In genomic region chr1:85749829-85750228, GRCm38 (mm10) we compare ENCODE assay signal across 22 mouse cellular contexts. TPM values are rescaled to one million over a fixed set of nuclear protein-coding genes. Genes with fewer than 3 reads are reported as not detected.
A peak's percentile ranks its signal among the peaks of the same experiment; 100 is the strongest.
DNase-seq lines count a peak whose midpoint lies in the region; ATAC-seq and TF ChIP-seq lines count a peak whose summit lies in the region.
"Had no signal": no experiment of that assay in that cellular context is flagged by ENCODE, and none has a peak within 500 bp of the region (broad histone marks: within the 10 kb centered on the region; RNA-seq: fewer than 3 reads in every experiment).

No protein-coding gene starts in this region.

- H3K9me3 ChIP-seq in heart, embryonic 10.5 days = no peaks in the 10 kb centered on the region
- H3K9me3 ChIP-seq: embryonic facial prominence, embryonic 13.5 days; forebrain, embryonic 13.5 days; midbrain, embryonic 12.5 days; stomach, embryonic 15.5 days had no signal

- no peak for ATAC-seq in CD4-positive, CD25-positive, alpha-beta regulatory T cell, adult 4 months
- ATAC-seq: forebrain, embryonic 13.5 days; liver, postnatal 0 days had no signal

- 0 out of 2 replicates have a peak overlapping the region, but pooled peaks have one; percentile 11 for H3K27ac ChIP-seq in heart, embryonic 10.5 days
- peak overlapping the region; percentile 71; the same call in 1 of the 2 replicates for H3K27ac ChIP-seq in spleen, adult 2 months (ENCODE audit: insufficient read depth, low read length)
- H3K27ac ChIP-seq in macrophage = peak overlapping the region; percentile 93
- H3K27ac ChIP-seq: embryonic facial prominence, embryonic 13.5 days; forebrain, embryonic 13.5 days; midbrain, embryonic 12.5 days; stomach, embryonic 15.5 days had no signal

- intact Hi-C loops in heart, postnatal 36 days (cut with DNase I) = no loop called here

- H3K4me1 ChIP-seq in heart, embryonic 10.5 days = peaks cover 19% of the 10 kb centered on the region
- peaks cover 18% of the 10 kb centered on the region; the same call in 1 of the 2 replicates for H3K4me1 ChIP-seq in spleen, adult 2 months (ENCODE audit: control insufficient read depth, insufficient read depth, insufficient read length)
- H3K4me1 ChIP-seq: forebrain, embryonic 13.5 days had no signal

- H3K4me3 ChIP-seq in heart, embryonic 10.5 days = no peak overlapping the region
- no peak overlapping the region for H3K4me3 ChIP-seq in spleen, adult 2 months (ENCODE audit: extremely low read depth, insufficient read depth, insufficient read length)
- no peak overlapping the region for H3K4me3 ChIP-seq in macrophage (ENCODE audit: inconsistent target)
- H3K4me3 ChIP-seq: embryonic facial prominence, embryonic 13.5 days; erythroblast, embryonic 14.5 days; forebrain, embryonic 13.5 days; midbrain, embryonic 12.5 days; stomach, embryonic 15.5 days had no signal

- H3K79me2 ChIP-seq in macrophage (ENCODE audit: inconsistent target) = no peaks in the 10 kb centered on the region

- peak; percentile 58 for DNase-seq in CD4-positive, CD25-positive, alpha-beta regulatory T cell, adult 2 months (ENCODE audit: low read depth, low spot score)
- DNase-seq in heart, embryonic 10.5 days (ENCODE audit: low spot score) = no peak
- DNase-seq in heart, postnatal 36 days = no peak
- DNase-seq in spleen, adult 2 months (ENCODE audit: low read depth in 1 of 2, low spot score in 2 of 2) = no peak
- no peak for DNase-seq in spleen, postnatal 36 days (ENCODE audit: low spot score in 2 of 2)
- no peak for DNase-seq in urinary bladder, postnatal 14 days (ENCODE audit: low spot score)
- DNase-seq: cerebellum, adult 18-20 months; embryo, embryonic 11 days; kidney, adult 11 months; kidney, postnatal 14 days; liver, postnatal 0 days; lung, postnatal 10 days; thymus, adult 18-20 months had no signal

- 79% methylated on average over 2 of the region's 2 CpGs for WGBS in heart, embryonic 10.5 days
- 93% methylated on average over 2 of the region's 2 CpGs for WGBS in spleen, adult 2 months
- WGBS in macrophage (ENCODE audit: missing documents) = 97% methylated on average over 2 of the region's 2 CpGs

- H3K36me3 ChIP-seq in heart, embryonic 10.5 days = no peaks in the 10 kb centered on the region
- H3K36me3 ChIP-seq in spleen, adult 2 months (ENCODE audit: control insufficient read depth, insufficient read depth, low read length) = no peaks in the 10 kb centered on the region
- no peaks in the 10 kb centered on the region for H3K36me3 ChIP-seq in macrophage (ENCODE audit: inconsistent target)
- H3K36me3 ChIP-seq: embryonic facial prominence, embryonic 13.5 days; G1E; midbrain, embryonic 12.5 days; stomach, embryonic 15.5 days had no signal

- TF ChIP-seq CTCF in spleen, adult 2 months (IDR thresholded peaks at IDR 0.05; ENCODE audit: extremely low read depth, insufficient read depth, insufficient read length, insufficient replicate concordance) = no peak

- H3K27me3 ChIP-seq in heart, embryonic 10.5 days (ENCODE audit: insufficient read depth, poor library complexity, severe bottlenecking) = no peaks in the 10 kb centered on the region
- no peaks in the 10 kb centered on the region for H3K27me3 ChIP-seq in spleen, adult 2 months (ENCODE audit: control insufficient read depth, insufficient read depth, low read length)
- H3K27me3 ChIP-seq: embryonic facial prominence, embryonic 13.5 days; forebrain, embryonic 13.5 days; midbrain, embryonic 12.5 days; stomach, embryonic 15.5 days had no signal

- no peak for TF ChIP-seq POLR2A in spleen, adult 2 months (IDR thresholded peaks at IDR 0.05; ENCODE audit: low read depth, low read length)

RNA-seq across cellular contexts. Expression of gene A630001G21Rik, which starts 28.6 kb away (rescaled TPM):
- 10 to 100 TPM; 43.4 to 55.8 TPM for polyA plus RNA-seq in CD4-positive, CD25-positive, alpha-beta regulatory T cell, adult 4 months (2017; shearing (Covaris generic))
- polyA plus RNA-seq in heart, embryonic 10.5 days (2016; fragmentation: Nextera tagmentation; extraction: Ambion mirVana) = 1.0 and 1.2 TPM in 2 replicates
- total RNA-seq in heart, postnatal 36 days (2021) = under 1 TPM; 0.24 to 0.36 TPM
- polyA plus RNA-seq in spleen, adult 2 months (2012; rRNA removed) = 21.3 and 28.4 TPM in 2 replicates
- 100 to 1,000 TPM in 22 of 26 experiments, 10 to 100 TPM in 4; 65.8 to 335 (median 180) TPM for total RNA-seq in macrophage (2018; cell fraction: chromatin; rRNA removed)
- 10 to 100 TPM; 16.6 to 45.8 (median 27.9) TPM for total RNA-seq in macrophage (2018; cell fraction: cytosol; rRNA removed)
- total RNA-seq in macrophage (2018; cell fraction: nucleus; rRNA removed) = 100 to 1,000 TPM in 25 of 26 experiments, 10 to 100 TPM in 1; 97.8 to 265 (median 186) TPM
- polyA plus RNA-seq in macrophage (2018) = 21.9 to 32.0 TPM (median 29.3 TPM) in 3 replicates
- total RNA-seq: gastrocnemius, adult 8-10 months had no signal
- polyA plus RNA-seq: G1E had no signal

RNA-seq across cellular contexts. Expression of gene Cab39, which starts 43.4 kb away (rescaled TPM):
- 10 to 100 TPM; 37.0 to 53.5 TPM for polyA plus RNA-seq in CD4-positive, CD25-positive, alpha-beta regulatory T cell, adult 4 months (2017; shearing (Covaris generic))
- polyA plus RNA-seq in heart, embryonic 10.5 days (2016; fragmentation: Nextera tagmentation; extraction: Ambion mirVana) = 24.2 and 31.6 TPM in 2 replicates
- total RNA-seq in heart, postnatal 36 days (2021) = 100 to 1,000 TPM; 110 to 111 TPM
- 24.1 and 25.0 TPM in 2 replicates for polyA plus RNA-seq in spleen, adult 2 months (2012; rRNA removed)
- total RNA-seq in macrophage (2018; cell fraction: chromatin; rRNA removed) = 100 to 1,000 TPM in 2 of 26 experiments, 10 to 100 TPM in 24; 33.9 to 109 (median 74.3) TPM
- total RNA-seq in macrophage (2018; cell fraction: cytosol; rRNA removed) = 100 to 1,000 TPM in 25 of 26 experiments, 10 to 100 TPM in 1; 99.5 to 166 (median 146) TPM
- 100 to 1,000 TPM in 15 of 26 experiments, 10 to 100 TPM in 11; 65.3 to 172 (median 109) TPM for total RNA-seq in macrophage (2018; cell fraction: nucleus; rRNA removed)
- 120 to 143 TPM (median 143 TPM) in 3 replicates for polyA plus RNA-seq in macrophage (2018)

Comparison
In these comparisons a context has a peak if more than half of its experiments do, and no peak if none do; other contexts are left out.
1. H3K27ac ChIP-seq: peak in every context shown above with its lines; median percentile 93 in macrophage; 71 in spleen, adult 2 months; 11 in heart, embryonic 10.5 days.
2. RNA of gene A630001G21Rik, which starts 28.6 kb away (polyA plus RNA-seq): 43.4 to 55.8 TPM in CD4-positive, CD25-positive, alpha-beta regulatory T cell, adult 4 months, 21.9 to 32.0 TPM in macrophage and 21.3 to 28.4 TPM in spleen, adult 2 months; 1.0 to 1.2 TPM in heart, embryonic 10.5 days; every median in the first group is over 10 times any median in the second.